Mouse (Mus musculus) heart, adult 2 months (tissue): ENCODE results near the gene Cacfd1.

ENCODE experiments used
- CTCF ChIP-seq: fragments of 200-600 bp; IDR thresholded peaks from 2 replicates; pipeline ENCODE4 v1.8.1; 2022; ENCODE audit warnings: antibody characterized with exemption, mild to moderate bottlenecking, moderate library complexity
- POLR2A ChIP-seq: fragments of 200-500 bp; IDR thresholded peaks from 2 replicates; pipeline ENCODE4 v1.6.1; 2011; ENCODE audit warnings: mild to moderate bottlenecking, low read depth, low read length, control low read depth; ENCODE audit not compliant: insufficient read depth

GRCm38 (mm10) chr2:26984640-26985039 lies 25.1 kb upstream of the Cacfd1 start:
- TF ChIP-seq POLR2A (no peak), CTCF (no peak)
